Mouse (Mus musculus): ENCODE data around the gene Atp6v1g2.

Gene Atp6v1g2

GRCm38 (mm10) chr17:35258492-35259478, 25.3 kb downstream of the Atp6v1g2 start:
- Histone ChIP-seq H3K4me3 (replicated peaks; ENCODE audit: low read length) (no peak overlapping the region), H3K27me3 (ENCODE audit: insufficient read depth, low read length) (peaks cover 47% of the 10 kb centered on the region), H3K36me3 (ENCODE audit: insufficient read depth, low read length) (peaks cover 7% of the 10 kb centered on the region), H3K9me3 (ENCODE audit: low read length) (no peaks in the 10 kb centered on the region), H3K4me1 (replicated peaks; ENCODE audit: low read depth, low read length) (peaks cover 43% of the 10 kb centered on the region)
- TF ChIP-seq POU5F1 (IDR thresholded peaks at IDR 0.05; ENCODE audit: borderline replicate concordance, low read length): no peak
- no peak for TF ChIP-seq CTCF (conservative IDR thresholded peaks at IDR 0.05; ENCODE audit: low read length)
- no peak for TF ChIP-seq NANOG (IDR thresholded peaks at IDR 0.05; ENCODE audit: borderline replicate concordance, low read length)

GRCm38 (mm10) chr17:35259621-35260020, 26.2 kb downstream of the Atp6v1g2 start:
- Histone ChIP-seq H3K4me3 (replicated peaks; ENCODE audit: low read length) (no peak overlapping the region), H3K4me1 (replicated peaks; ENCODE audit: low read depth, low read length) (peaks cover 35% of the 10 kb centered on the region), H3K27me3 (ENCODE audit: insufficient read depth, low read length) (peaks cover 55% of the 10 kb centered on the region), H3K9me3 (ENCODE audit: low read length) (no peaks in the 10 kb centered on the region), H3K36me3 (ENCODE audit: insufficient read depth, low read length) (no peaks in the 10 kb centered on the region)
- TF ChIP-seq NANOG (IDR thresholded peaks at IDR 0.05; ENCODE audit: borderline replicate concordance, low read length): no peak
- no peak for TF ChIP-seq POU5F1 (IDR thresholded peaks at IDR 0.05; ENCODE audit: borderline replicate concordance, low read length)
- TF ChIP-seq CTCF (conservative IDR thresholded peaks at IDR 0.05; ENCODE audit: low read length): no peak

GRCm38 (mm10) chr17:35261651-35262050, 28.2 kb downstream of the Atp6v1g2 start:
- Histone ChIP-seq H3K27me3 (ENCODE audit: insufficient read depth, low read length) (peaks cover 66% of the 10 kb centered on the region), H3K9me3 (ENCODE audit: low read length) (no peaks in the 10 kb centered on the region), H3K4me1 (replicated peaks; ENCODE audit: low read depth, low read length) (peaks cover 31% of the 10 kb centered on the region), H3K36me3 (ENCODE audit: insufficient read depth, low read length) (no peaks in the 10 kb centered on the region), H3K4me3 (replicated peaks; ENCODE audit: low read length) (no peak overlapping the region)
- TF ChIP-seq CTCF (conservative IDR thresholded peaks at IDR 0.05; ENCODE audit: low read length) (no peak), NANOG (IDR thresholded peaks at IDR 0.05; ENCODE audit: borderline replicate concordance, low read length) (no peak), POU5F1 (IDR thresholded peaks at IDR 0.05; ENCODE audit: borderline replicate concordance, low read length) (no peak)

GRCm38 (mm10) chr17:35262664-35263522, 29.4 kb downstream of the Atp6v1g2 start, which contains the start of gene H2-D1:
Gene H2-D1, plus strand, starts transcription at chr17:35262730.
- Histone ChIP-seq H3K36me3 (ENCODE audit: insufficient read depth, low read length) (no peaks in the 10 kb centered on the region), H3K9me3 (ENCODE audit: low read length) (no peaks in the 10 kb centered on the region), H3K4me1 (replicated peaks; ENCODE audit: low read depth, low read length) (peaks cover 28% of the 10 kb centered on the region), H3K4me3 (replicated peaks; ENCODE audit: low read length) (peak within 1 kb of the TSS; percentile 86), H3K27me3 (ENCODE audit: insufficient read depth, low read length) (peaks cover 63% of the 10 kb centered on the region)
- no peak for TF ChIP-seq POU5F1 (IDR thresholded peaks at IDR 0.05; ENCODE audit: borderline replicate concordance, low read length)

- Histone ChIP-seq H3K36me3 (ENCODE audit: insufficient read depth, low read length) (no peaks in the 10 kb centered on the region), H3K4me1 (replicated peaks; ENCODE audit: low read depth, low read length) (peaks cover 26% of the 10 kb centered on the region), H3K27me3 (ENCODE audit: insufficient read depth, low read length) (peaks cover 67% of the 10 kb centered on the region), H3K9me3 (ENCODE audit: low read length) (no peaks in the 10 kb centered on the region), H3K4me3 (replicated peaks; ENCODE audit: low read length) (peak overlapping the region; percentile 86)
- TF ChIP-seq CTCF (conservative IDR thresholded peaks at IDR 0.05; ENCODE audit: low read length): no peak
Measured at GRCm38 (mm10) chr17:35263523-35263883, 30.0 kb downstream of the Atp6v1g2 start.

- H3K36me3 ChIP-seq (ENCODE audit: insufficient read depth, low read length): no peaks in the 10 kb centered on the region
- TF ChIP-seq NANOG (IDR thresholded peaks at IDR 0.05; ENCODE audit: borderline replicate concordance, low read length) (no peak), POU5F1 (IDR thresholded peaks at IDR 0.05; ENCODE audit: borderline replicate concordance, low read length) (no peak), CTCF (conservative IDR thresholded peaks at IDR 0.05; ENCODE audit: low read length) (no peak)
Measured at GRCm38 (mm10) chr17:35267399-35268086, 34.1 kb downstream of the Atp6v1g2 start.

GRCm38 (mm10) chr17:35269653-35270347, 36.3 kb downstream of the Atp6v1g2 start:
- no peak overlapping the region for H3K4me3 ChIP-seq (replicated peaks; ENCODE audit: low read length)
- TF ChIP-seq NANOG (IDR thresholded peaks at IDR 0.05; ENCODE audit: borderline replicate concordance, low read length) (no peak), POU5F1 (IDR thresholded peaks at IDR 0.05; ENCODE audit: borderline replicate concordance, low read length) (no peak), CTCF (conservative IDR thresholded peaks at IDR 0.05; ENCODE audit: low read length) (no peak)
- no peaks in the 10 kb centered on the region for H3K36me3 ChIP-seq (ENCODE audit: insufficient read depth, low read length)
- no peaks in the 10 kb centered on the region for H3K9me3 ChIP-seq (ENCODE audit: low read length)
- H3K27me3 ChIP-seq (ENCODE audit: insufficient read depth, low read length): peaks cover 35% of the 10 kb centered on the region
- H3K4me1 ChIP-seq (replicated peaks; ENCODE audit: low read depth, low read length): no peaks in the 10 kb centered on the region

More at GRCm38 (mm10) chr17:35267399-35268086, 34.1 kb downstream of the Atp6v1g2 start:
- Histone ChIP-seq H3K4me3 (replicated peaks; ENCODE audit: low read length) (no peak overlapping the region), H3K4me1 (replicated peaks; ENCODE audit: low read depth, low read length) (peaks cover 2% of the 10 kb centered on the region), H3K9me3 (ENCODE audit: low read length) (no peaks in the 10 kb centered on the region), H3K27me3 (ENCODE audit: insufficient read depth, low read length) (peaks cover 58% of the 10 kb centered on the region)
